Mouse (Mus musculus): Measurements from ENCODE around the gene Tet3.
"Not testable (repeated sequence)": the region's sequence is repeated elsewhere in the genome, so short reads cannot be mapped to it uniquely, and the experiment has no call there.

Tet3 gene

DNA sequence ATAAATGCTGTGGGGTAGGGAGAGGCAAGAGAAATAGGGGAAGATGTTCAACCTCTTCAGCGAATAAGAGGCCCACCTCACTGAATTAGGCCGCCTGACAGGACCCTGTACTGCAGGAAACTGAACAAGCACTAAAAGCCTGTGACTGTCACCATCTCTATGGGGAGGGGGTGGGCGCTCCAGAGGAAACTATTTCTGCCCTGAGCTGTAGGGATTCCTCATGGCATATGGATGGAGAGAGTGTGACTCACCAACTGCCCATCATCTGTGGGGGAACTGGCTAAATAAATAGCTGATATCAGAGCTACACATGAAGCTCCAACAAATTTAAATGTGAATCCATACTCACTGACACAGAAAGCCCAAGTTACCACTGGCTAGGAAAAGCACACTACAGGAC is 87.5 kb downstream of the Tet3 start:
- no peak for DNase-seq (ENCODE audit: low read depth, low spot score)

DNA sequence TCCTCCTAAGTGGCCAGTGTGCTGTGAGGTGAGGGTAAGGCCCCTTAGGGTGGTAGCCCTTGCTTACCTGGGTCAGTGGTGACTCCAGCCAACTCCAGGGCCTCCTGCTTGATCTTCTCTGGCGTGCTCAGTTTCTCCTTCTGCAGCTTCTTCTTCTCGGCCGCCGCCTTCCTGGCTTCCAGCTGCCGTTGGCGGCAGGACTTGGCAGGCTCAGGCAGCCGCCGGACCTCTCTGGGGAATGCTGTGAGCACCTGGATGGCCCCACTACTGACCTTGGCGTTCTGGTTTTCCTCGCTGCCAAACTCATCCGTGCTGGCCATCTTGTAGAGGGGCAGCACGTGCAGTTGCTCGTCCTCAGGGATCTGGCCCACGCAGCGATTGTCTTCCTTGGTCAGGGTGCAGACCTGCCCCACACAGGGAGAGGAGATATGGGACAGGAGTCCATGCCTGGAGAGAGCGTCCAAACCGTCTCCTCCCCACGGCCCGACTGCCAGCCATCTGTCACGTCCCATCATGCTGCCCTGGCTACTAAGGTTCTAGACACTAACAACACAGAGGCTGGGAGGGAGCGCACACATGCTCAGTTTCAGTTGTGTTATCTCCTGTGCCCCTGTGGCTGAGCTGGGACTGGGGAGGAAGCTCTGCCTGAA is 88.4 kb downstream of the Tet3 start:
- no peak for DNase-seq (ENCODE audit: low read depth, low spot score)

DNA sequence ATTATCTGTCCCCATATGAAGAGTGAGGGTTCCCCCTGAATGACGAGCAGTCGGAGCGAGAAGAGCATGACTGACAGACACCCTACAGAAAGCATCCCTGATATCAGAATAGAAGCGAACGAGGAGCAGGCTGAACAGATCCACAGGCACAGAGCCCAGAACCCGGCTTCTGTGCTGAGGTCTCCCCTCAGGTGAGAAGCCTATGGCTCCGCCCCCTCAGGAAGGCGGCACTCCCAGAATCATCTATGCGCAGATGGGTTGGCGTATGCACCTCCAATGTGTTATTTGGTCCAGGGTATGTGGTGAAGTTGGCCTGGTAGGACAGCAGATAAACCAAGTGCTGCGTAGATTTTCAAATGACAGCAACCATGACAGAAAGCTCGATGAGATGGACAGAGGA is 95.8 kb downstream of the Tet3 start:
- DNase-seq (ENCODE audit: low read depth, low spot score), result no peak

DNA sequence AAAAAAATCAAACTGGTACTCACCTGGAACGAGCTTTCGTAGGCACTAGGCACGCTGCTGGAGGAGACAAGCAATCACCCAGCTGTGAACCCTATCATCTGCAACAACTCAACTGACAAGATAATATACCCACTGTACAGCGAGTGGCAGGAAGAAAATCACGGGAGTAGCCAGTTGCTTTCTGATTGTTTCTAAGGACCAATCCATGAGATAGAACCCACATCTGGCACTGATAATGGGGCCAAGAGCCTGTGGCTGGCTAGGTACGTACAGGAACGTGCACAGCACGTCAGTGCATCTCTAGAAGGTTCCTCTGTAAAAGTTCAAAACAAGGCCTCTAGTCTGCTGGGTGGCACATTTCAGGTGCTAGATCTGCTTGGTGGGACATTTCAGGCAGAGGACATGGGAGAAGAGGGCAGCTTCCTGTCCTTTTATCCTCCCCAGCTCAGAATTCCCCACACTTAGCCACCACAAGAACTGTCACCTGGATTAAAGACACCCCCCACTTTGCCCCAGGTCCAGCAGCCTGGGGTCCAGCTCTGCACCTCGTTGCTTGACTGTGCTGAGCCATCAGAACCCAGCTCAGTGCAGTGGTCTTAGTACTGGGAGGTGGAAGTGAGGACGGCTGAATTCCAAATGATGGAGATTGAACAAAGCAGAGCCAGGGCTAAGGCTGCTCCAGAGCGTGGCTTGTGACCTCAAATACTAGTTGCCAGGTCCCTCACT is 97.2 kb downstream of the Tet3 start:
- no peak for DNase-seq (ENCODE audit: low read depth, low spot score)

DNA sequence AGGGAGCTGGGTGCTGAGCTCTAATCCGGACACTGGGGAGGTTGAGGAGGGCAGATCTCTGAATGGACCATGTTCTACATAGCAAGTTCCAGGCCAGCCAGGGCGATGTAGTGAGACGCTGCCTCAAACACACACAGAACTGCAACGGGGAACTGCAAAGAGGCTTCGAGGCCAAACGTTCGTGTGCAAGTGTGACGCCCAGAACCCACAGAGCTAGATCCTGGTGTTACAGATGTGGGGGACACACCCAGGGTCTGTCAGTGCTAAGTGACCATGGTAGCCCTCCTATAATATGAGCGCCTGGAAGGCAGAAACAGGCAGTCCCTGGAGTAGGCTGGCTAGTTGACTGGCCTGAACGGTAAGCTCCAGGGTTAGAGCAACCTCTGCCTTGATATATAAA is 101.4 kb downstream of the Tet3 start:
- DNase-seq (ENCODE audit: low read depth, low spot score), result no peak

DNA sequence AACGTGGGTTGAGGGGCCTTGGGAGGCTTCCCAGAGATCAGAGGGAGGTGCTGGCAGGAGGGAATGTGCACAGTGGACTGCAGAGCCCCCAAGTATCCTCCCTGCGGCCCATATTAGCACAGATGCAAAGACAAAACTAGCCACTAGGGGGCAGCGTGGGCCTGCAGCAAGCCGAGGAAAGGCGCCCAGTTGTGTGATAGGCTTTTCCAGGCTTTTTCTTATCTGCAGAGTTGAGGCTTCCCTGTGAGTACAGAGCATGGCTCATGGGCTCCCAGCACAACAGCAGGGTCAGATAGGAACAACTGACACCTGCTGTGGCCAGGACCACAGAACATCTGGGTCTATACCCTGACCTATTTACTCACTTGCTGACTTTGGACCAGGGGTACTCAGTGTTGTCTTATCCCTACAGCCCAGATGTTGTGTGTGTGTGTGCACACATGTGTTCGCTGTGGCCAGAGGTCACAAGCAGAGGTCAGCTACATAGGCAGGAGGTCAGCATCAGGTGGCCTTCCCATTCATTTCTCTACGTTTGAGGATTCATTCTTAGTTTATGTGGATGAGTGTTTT is 102.2 kb downstream of the Tet3 start:
- DNase-seq (ENCODE audit: low read depth, low spot score), result peak; percentile 83

DNA sequence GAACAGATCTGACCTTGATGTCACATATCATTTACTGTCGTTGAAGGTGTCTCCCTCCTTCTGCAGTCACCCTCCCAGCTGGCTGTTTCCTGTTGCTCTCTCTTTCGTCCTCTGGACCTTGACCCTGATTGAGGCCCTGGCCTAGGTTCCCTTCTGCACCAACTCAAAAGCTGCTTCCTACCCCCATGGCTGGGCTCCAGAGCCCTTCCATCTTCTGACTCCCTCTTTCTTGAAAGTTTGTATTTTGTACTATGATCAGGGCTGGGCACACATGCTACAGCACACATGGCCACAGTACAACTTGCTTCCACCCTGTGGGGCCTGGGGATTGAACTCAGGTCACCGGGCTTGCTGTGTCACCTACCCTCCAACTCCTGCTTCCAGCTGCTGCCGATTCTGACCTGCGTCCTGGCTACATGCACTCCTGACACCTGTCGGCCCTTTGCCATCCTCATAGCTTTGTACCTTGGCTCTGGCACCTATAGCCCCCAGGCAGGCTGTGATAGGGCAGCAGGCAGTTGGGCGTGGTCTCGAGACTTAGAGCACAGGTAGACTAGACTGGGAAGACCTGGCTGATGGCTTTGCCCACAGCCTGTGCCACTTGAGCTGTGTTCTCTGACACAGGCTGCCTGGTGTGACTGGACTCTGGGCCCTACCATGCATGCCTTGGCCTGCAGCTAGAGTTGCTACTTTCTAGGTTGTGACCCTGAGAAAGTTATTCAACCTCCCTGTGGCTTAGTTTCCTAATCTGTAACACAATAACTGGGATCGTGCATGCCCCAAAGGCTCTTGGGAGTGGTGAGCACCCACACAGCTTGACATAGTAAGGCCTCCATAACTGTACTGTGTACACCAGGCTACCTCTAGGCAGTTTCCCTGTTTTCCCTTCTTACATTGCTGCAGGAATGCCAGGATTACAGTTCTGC is 103.8 kb downstream of the Tet3 start:
- DNase-seq (ENCODE audit: low read depth, low spot score), result no peak

DNA sequence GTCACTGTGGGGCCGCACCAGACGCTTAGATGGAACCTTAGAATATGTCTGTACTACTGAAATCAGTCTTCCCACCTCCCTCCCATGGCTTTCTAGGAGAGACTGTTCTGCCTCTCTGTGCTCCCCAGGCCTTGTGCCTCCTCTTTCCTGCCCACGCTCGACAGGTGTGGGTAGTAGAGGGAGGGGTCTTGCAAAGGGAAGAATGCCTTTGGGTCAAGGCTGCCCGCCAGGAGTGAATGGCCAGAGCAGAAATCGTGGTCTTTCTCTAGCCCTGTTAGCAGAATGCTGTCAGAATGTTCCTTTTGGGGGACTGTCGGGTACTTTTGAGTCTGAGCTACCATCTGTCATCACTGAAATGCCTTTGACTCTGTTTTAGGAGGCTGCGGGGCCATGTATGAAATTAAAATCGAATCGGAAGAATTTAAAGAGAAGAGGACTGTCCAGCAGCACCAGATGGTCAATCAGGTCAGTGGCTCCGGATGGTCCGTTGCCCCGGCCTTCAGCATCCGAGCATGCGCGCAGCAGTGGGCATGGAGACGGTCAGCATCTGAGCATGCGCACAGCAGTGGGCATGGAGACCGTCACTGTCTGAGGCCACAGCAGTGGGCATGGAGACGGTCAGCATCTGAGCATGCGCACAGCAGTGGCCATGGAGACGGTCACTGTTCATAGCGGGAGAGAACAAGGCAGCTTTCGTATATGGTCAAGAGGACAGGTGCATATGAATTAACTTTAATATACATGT is 106.0 kb downstream of the Tet3 start:
- DNase-seq (ENCODE audit: low read depth, low spot score), result no peak

DNA sequence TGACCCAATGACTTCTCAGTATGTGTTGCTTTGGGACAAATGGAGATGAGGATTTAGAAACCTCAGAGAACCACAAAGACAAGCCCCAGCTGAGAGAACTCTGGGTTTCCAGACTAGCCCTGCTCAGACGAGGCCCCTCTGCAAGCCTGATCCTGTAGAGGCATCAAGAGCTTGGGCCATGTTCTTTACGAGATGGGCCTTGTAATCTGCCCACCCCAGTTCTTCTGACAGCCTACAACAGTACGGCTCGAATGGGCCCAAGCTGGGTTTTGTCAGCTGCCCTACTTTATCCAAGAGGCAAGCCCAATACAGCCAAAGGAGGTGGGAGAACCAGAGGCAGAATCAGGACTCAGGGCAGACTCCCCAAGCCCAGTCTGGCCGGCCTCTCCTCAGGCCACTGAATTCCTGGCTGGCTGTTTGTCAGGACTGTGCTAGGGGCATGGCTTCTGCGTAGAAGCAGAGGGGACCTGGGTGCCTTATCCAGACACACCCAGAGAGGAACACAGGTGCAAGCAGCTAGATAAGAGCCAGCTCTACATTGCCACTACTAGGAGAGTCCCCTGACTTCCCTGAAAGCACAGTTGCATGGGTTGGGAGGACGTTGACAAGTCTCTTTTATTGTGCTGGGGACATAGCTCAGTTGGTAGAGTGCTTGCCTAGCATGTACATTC is 107.3 kb downstream of the Tet3 start:
- no peak for DNase-seq (ENCODE audit: low read depth, low spot score)

DNA sequence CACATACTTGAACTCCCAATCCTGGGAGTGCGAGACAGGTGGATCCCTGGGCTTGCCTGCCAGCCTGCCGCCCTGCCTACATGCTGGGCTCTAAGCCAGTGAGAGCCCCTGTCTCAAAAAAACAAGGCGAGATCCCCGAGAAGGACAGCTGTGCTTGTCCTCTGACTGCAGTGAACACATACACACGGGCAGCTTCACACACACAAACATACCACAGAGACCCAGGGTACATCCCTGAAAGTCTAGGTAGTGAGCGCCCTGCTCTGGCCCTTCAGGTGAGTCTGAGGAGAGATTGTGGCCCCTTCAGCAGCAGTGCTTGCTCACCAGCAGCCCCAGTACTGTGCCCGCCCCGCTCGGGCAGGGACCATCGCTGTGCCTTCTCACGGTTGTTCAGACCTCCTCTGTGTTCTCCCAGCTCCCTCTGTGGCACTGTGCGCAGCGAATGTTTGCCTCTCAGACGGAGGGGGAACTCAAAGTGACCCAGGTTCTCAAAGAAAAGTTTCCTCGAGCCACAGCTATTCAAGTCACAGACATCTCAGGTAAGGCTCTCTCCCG is 108.0 kb downstream of the Tet3 start:
- no peak for DNase-seq (ENCODE audit: low read depth, low spot score)

DNA sequence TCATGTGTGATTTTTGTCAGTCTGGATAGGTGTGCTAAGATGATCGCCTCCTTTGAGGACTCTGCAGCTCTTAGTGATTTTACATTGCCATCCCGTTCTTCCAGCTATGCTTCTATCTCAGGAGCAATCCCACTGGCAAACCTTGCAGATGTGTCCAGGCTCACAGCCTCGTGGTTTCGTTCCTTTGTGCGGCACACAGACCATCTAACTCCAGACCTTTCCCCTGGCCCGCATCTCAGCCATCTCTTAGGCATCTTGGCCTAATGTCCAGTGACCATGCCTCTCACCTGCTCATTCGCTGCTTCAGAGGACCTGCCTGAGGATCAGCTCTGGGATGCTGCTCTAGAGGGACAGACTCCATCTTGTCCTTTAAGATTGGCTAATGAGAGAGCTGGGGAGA is 108.7 kb downstream of the Tet3 start:
- DNase-seq (ENCODE audit: low read depth, low spot score), result no peak

DNA sequence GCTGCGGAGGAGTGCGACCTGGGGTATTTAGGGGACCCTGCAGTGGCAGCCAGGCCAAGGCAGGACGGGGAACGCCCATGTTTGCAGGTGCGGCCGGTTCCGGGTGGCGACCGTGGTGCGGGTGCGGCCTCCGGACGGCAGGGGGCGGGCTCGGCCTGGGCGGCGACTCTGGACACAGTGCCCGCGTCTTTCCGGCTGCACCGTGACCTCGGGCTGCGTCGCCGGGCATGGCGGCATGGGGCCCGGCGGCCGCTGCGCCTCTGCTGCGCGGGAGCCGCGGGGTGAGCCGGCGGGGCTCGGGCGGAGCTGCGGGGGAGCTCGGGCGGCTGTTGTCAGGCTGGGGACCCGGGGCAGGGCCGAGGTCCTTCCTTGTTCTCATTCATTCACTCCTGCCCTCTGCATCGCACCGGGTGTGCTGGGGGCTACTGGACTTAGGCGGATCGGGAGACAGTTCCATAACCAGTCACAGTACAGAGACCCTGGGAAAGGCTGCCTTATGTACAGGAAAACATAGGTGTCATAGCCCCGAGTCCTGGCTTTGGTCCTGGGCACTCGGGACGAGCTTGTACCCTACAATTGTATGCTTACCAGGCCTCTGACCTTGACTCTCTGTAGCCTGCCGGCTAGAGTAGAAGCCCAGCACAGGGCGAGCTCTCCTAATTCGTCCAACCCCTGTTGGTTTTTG is 109.5 kb downstream of the Tet3 start:
- peak; percentile 84 for DNase-seq (ENCODE audit: low read depth, low spot score)

DNA sequence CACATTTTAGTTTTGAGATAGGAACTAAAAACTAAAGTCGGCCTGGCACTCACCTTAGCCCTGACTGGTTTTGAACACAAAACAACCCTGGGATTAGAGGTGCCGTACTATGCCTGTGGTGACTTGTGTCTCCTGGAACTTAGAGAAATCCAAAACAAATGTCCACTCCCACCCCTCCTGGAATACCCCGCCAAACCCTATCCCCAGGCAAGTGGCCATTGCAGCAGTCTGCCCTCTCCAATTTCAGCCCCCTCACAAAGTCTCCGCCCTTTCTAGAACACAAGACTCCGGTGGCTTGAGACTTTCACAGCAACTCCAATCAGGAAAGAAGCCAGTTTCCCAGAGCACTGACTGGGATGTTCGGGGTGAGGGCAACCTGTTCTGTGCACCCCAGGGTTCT is 110.0 kb downstream of the Tet3 start, which contains the start of gene Bola3:
Gene Bola3 (plus strand): TSS at position 275 of the 400 bp plus-strand sequence.
- no peak for DNase-seq (ENCODE audit: low read depth, low spot score)

DNA sequence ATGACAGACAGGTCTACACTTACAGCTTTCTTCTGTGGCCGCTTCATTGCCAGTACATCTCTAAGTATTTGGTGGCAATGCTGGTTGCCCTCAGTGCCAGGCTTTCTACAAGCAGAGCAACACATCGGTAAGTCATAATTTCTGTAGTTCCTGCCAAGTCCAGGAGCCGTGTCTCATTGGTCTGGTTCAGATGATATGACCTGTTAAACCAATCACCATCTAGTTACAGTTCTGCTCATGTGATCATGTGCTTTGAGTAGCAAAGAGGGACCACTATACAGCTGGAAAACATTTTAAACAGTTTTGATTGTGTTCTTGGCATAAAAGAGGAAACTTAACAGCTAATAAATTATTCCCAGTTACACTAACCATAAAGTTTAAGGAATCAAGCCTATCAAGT is 111.0 kb downstream of the Tet3 start:
- no peak for DNase-seq (ENCODE audit: low read depth, low spot score)

DNA sequence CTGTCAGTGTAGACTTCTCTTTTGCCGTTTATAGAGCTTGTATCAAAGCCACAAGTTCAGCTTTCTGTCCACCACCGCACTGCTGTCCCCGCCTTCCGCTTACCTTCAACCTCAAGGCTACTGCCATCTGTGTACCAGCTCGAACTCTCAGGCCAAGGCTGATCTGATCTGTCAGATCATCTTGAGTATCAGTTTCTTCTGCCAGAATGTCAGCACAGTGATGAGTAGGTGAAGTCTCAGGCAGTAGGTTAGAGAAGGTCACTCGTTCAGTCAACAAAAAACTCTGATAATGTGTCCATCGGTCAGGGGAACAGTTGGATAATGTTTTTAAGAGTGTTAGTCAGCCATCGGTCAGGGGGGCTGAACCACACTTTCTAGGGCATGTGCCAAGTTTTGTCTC is 113.6 kb downstream of the Tet3 start:
- not testable (repeated sequence) for DNase-seq (ENCODE audit: low read depth, low spot score)

DNA sequence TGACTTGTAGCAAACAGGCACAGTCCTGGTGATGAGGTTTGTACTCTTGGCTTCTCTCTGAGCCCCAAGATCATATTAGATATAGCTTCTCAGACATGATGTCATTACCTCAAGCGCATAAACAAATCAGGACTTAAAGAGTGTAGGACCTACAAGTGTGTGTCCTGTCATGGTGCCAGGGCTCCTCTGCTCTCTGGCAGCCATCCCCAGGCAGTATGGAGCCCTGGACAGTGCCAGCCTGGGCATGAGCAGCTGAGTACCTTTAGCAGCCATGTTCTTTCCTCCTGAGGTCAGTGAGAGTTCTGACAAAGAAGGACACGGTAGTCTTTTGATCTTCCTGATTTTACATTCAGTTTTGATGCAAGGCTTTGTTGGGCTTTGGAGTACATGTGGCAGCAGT is 115.9 kb downstream of the Tet3 start:
- DNase-seq (ENCODE audit: low read depth, low spot score), result no peak

DNA sequence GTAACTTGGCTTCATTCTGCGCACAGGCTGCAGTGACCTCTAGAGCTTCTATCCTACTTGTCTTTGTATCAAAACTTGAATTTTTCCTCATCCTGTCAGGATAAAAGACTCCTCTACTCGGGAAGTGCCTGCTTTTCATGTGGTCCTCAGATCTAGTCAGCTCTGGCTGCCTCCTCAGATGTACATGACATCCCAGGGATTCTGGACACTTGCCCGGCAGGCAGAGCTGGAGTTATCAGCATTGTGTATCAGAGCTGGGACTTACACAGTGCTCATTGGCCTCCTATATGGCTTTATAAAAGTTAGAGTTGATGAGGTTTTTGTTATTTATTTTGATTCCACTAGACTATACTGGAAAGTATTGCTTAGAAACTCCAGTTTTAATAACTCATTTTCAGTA is 117.5 kb downstream of the Tet3 start:
- no peak for DNase-seq (ENCODE audit: low read depth, low spot score)

DNA sequence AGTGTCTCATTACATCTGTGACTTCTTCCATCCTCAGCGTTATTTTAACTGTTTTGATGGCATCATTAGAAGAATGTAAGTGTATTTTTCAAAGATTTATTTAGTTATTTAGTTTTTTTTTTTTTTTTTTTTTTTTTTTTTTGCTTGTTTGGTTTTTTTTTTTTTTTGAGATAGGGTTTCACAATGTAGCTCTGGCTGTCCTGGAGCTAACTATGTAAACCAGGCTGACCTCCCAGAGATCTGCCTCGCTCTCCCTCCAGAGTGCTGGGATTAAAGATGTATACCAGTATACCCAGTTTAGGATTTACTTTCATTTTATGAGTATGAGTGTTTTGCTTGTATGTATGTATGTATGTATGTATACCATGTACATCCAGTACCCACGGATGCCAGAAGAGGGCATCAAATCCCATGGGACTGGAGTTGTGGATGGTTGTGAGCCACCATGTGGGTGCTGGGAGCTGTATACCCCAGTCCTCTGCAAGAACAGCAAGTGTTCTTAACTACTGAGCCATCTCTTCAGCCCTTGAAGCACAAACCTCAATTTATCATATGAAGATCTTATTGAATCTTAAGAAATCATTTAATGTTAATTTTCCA is 131.2 kb downstream of the Tet3 start:
- DNase-seq (ENCODE audit: low read depth, low spot score), result no peak

DNA sequence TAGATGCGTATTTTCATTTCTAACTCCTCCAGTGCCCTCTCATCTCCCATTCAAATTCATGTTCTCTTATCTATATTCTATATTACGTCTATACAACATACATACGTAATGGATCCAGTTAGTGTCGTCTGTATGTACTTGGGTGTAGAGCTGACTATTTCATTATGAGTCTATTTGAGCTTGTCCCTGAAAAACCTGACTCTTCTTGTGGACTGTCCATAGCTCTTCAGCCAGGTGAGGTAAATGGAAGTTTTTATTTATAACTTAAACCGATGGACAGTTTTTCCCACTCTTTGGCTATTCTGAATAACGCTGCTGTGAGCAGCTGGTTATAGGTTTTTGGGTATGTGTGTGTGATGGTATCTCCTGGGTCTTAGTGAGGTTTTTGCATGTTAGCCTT is 132.1 kb downstream of the Tet3 start:
- no peak for DNase-seq (ENCODE audit: low read depth, low spot score)

DNA sequence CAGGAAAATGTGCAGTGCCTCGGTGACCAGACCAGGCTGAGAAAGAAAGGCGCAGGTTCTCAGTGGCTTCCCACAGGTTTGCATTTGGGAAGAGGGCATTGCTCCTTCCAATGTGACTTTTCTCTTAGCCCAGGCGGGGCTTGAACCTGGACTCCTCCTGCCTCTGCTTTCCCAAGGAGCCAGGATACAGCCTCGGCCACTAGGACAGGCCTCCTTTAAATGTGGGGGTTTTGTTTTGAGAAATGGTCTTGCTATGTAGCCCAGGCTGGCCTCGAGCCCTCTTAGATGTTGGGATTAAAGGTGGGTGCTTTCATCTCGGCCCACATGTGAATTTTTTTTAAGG is 132.5 kb downstream of the Tet3 start:
- DNase-seq (ENCODE audit: low read depth, low spot score), result no peak
